Mouse (Mus musculus): Measurements from ENCODE around the gene Casp9.
"Not testable (repeated sequence)": the region's sequence is repeated elsewhere in the genome, so short reads cannot be mapped to it uniquely, and the experiment has no call there.

Gene Casp9

DNA sequence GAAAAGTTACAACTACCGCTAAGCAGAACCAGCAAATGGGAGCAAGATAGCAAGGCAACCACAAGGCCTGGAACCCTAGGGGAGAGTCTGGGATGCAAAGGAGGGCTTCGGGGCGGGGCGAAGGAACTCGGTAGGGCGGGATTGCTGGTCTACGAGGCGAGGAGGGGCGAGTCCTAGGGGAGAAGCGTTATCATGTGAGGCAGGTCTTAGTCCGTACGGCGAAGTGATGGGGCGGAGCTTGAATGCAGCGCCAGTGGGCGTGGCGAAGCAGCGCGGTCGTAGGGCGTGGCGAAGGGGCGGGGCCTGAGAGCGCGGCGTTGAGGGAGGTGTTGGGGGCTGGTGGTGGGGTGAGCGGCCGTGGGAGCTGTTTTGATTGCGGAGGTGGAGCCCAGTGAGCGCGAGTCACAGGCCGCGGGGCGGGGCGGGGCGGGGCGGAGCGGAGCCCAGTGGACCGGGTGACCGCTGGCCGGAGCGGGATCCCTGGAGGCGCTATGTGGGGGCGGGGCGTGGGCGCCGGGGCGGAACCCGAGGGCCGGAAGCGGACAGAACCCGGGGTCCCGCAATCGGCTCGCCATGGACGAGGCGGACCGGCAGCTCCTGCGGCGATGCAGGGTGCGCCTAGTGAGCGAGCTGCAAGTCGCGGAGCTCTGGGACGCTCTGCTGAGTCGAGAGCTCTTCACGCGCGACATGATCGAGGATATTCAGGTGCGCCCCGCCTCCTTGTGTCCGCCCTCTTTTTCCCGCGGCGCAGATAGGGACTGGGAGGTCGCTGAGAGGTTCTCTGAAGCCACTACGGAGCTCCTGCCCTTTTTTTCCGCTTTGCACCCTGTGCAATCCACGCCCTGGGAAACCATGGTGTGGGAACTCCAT is at the start of gene Casp9:
TSS of gene Casp9 (plus strand) at position 331 of the 870 bp plus-strand sequence.
- peak; percentile 99 for DNase-seq

DNA sequence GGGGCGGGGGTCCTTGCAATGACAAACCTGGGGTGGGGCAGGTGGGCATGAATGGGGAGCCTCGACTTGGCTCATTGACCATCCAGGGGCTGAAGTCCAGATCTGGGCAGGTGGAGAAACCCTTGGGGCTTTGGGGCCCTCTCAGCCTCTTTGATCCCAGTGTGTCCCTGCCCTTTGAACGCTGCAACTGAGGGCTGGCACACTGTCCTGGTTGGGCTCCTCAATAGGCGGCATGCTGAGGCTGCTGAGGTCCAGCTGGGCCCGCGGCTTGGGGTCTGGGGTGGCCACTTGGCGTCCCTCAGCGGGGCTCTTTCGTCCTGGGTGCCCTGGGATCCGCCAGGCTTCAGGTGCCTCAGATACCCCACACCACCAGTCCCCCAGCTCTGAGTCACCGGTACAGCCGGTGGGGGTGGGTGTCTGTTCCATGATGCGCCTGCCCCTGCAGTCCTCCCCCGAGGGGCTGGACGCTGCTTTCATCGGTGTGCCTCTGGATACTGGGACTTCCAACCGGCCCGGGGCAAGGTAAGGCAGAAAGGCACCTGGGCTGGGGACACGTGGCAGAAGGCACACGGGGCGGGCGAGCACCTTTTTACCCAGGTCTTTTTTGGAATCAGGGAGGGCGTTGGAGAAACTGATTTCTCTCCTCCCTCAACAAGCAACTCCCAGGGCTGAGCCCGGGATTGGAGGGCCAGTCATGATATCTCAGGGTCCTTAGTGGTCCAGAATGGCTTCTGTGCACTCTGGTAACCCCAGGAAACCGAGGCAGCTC is 46.6 kb upstream of the Casp9 start, which contains the start of gene Agmat:
TSS of gene Agmat (plus strand) at position 95 of the 769 bp plus-strand sequence.
- no peak for DNase-seq

DNA sequence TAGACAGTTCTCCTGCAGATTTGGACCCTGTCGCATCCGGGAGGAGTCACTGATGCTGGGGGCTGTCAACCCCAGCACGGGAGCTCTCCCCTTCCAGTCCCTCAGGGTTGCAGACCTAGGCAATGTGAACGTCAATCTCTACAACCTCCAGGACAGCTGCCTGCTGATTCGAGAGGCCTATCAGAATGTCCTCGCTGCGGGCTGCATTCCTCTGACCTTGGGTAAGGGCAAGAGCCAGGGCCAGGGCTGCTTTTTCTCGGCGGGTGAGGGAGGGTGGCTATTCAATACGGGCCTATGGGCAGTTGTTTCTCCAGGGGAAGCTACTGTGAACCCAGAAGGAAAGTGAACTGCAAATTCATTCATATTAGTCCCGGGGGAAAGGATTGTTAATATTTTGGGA is 43.9 kb upstream of the Casp9 start:
- DNase-seq = no peak

DNA sequence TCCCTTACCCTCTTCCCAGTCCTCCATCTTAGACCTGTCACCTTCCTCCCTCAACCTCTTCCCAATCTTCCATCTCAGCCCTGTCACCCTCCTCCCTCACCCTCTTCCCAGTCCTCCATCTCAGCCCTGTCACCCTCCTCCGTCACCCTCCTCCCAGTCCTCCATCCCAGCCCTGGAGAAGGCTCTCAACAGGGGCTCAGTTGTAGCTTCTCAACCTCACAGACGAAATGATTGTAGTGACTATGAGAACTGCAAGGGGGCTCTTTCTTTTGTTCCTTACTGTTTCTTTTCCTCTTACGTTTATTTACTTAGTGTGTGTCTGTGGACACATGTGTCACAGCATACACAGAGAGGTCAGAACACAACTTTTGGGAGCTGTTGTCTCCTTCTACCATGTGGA is 42.6 kb upstream of the Casp9 start:
- no peak for DNase-seq

DNA sequence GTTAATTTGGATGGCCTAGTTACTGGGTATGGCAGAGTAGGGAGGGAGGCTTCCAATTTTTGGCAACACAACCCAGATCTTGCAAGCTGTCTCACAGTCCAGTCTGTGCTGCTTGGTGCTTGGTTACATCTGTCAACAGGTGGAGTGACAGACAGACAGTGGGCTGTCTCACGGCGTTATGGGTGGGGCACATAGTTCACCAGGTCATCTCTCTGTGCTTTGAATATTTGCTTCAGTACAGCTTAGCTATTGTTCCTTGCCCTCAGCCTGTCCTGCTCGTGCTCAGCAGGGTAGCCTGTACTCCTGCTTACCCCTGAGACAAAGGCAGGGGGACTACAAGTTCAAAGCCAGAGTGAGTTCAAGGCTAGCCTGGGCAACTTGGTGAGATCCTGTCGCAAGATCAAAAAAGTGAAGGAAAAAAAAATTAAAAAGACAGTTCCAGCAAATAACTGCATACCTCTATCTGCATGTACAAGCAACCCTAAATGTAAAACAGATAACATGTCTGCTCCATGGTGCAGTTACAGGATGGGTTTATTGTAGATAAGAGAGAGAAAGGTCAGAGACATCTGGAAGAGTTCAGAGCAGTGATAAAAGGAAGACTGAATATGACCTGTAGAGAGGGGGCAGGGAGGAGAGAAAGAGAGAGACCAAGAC is 41.9 kb upstream of the Casp9 start:
- DNase-seq = peak; percentile 75

DNA sequence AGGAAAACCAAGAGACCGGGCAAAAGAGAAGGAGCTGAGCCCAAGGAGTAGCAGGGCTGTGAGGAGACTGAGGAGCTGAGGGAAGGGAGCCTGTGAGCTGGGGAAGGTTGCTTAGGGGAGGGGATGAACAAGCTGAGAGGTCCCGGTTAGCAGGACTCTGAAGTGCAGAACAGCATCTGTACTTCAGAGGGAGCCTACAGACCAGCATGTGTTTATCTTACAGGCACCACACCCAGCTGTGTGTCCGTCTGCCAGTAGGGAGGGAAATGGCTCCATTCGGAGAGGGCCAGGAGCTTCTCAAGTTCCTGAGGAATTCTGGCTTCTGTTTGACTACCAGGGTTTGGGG is 41.4 kb upstream of the Casp9 start:
- DNase-seq = peak; percentile 83

DNA sequence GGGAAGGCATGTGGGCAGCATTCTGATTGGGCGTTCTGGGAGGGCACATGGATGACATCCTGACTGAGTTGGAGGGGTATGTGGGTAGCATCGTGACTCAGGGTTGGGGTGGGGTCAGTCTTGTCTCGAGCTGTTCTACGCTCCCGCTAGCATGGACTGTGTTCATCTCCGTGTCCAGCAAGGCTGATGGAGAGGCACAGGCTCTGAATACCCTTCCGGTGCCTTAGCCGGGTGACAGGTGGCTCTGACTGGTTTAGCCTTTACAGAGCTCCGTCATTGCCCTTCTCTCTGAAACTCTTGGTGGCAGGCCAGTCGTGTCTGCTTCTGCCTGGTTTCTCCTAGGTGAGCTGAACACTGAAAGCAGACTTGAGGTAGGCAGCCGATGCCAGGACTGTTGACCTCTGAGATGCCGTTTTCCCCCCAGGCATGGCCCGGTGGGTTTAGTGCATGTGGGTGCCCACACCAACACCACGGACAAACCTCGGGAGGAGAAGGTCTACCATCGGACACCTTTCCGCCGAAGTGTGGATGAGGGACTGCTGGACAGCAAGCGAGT is 38.0 kb upstream of the Casp9 start:
- DNase-seq = no peak

DNA sequence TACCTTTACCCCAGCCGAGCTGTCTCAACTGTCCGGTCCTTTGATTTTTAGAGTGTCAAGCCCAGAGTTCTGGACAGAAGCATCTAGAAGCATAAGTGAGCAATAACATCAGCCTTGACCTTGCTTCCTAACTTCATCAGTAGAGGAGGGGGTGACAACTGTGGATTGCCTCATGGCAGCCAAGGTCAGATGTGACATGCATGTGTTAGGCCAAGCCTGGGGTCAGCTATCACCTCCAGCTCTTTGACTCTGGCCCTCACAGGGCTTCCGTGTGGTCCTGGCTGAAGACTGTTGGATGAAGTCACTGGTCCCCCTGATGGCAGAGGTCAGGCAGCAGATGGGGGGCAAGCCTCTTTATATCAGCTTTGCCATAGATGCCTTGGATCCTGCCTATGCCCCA is 36.3 kb upstream of the Casp9 start:
- DNase-seq = no peak

DNA sequence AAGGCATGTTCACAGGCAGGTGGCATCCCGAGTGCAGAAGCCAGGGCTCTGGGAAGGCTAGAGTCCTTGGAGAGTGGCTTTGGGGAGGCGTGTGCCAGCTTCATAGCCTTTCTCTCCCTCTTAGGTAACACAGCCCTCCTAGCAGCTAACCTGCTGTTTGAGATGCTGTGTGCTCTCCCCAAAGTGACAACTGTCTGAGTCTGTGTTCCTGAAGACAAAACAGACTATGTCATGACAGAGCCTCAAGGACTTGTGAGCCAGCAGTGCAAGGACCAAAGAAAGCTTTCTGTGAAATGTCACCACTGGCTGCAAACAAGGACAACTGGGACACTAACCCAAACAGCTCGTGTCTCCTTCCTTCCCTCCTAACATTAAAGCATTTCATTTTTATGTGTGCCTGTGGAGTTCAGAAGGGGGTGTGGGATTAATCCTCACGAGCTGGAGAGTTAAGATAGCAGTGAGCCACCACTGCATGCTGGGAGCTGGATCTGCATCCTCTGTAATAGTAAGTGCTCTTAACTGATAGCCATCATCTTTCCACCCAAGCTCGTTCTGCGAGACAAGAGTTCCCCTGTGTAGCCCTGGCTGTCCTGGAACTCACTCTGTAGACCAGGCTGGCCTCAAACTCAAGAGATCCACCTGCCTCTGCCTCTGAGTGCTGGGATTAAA is 34.4 kb upstream of the Casp9 start:
- peak; percentile 73 for DNase-seq

DNA sequence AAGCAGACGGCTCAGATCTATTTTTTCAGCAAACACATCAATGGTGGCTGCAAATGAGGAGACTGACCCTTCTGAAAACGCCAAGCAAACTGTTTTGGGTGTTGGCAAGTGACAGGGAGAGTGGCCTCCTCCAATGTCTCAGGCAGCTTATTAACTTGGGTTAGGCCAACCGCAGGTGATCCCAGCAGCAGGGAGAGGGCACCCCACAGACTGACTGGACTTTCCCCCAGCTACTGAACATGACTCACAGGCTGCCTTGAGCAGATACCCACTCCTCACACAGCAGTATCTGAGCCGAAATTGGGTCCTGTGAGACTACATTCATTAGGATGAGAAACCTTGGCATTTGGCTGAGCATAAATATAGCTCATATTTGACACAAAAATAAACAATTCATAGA is 32.5 kb upstream of the Casp9 start:
- no peak for DNase-seq

DNA sequence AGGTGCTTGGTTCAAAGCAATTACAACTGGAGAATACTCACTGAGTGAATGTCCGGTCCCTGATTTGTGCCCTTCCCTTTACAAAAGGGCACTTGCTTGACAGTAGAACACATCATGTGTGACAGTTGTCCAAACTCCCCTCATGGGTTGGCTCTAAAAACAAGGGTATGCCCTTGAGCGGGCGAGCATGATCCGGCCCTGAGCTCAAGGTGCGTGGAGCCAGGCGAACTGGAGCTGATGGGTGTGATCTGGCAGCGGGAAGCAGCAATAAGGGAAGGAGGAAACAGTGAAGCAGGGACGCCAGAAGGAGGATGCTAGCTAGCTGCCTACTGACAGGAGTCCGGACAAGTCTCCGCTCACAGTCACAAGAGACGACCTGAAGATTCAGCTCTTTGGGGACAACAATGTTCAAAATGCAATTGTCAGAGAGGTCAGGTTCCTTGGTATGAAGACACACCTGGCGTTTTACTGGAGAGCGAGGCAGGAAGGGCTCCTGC is 31.3 kb upstream of the Casp9 start:
- DNase-seq = no peak

DNA sequence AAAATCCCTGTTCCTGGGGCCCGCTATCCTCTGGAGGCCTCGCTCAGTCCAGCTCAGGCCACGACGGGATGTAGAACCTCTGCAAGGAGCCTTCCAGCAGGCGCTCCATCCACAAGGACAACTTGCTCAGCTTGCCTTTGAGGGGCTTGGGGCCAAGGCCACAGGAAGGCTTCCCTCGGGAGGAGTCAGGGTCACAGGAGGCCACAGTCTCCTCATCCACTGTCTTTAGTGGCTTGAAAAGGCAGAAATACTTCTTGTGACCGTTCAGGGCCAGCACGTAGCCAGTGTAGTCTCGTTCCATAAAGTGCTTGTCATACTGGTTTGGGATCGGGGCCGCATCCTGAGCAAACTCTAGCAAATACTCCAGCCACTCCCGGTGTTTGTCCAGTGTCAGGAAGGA is 29.9 kb upstream of the Casp9 start:
- no peak for DNase-seq

DNA sequence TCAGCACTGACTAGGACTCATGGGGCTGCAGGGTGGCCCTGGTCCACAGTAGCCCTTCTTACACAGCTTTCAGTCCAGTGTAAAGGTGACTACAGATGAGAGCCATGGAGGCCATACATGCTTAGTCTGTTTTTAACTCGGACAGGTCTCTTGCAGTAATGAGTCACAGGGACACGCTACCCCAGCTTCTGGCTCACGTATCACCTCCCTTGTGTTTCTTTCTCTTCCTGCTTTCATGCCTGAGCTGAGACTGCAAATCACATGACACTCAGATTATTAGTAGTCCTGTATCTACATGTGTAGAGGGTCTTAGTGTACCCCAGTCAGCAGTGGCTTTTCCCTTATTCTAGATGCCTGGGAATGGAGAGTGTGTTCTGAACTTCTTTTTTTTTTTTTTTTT is 28.4 kb upstream of the Casp9 start:
- no peak for DNase-seq

DNA sequence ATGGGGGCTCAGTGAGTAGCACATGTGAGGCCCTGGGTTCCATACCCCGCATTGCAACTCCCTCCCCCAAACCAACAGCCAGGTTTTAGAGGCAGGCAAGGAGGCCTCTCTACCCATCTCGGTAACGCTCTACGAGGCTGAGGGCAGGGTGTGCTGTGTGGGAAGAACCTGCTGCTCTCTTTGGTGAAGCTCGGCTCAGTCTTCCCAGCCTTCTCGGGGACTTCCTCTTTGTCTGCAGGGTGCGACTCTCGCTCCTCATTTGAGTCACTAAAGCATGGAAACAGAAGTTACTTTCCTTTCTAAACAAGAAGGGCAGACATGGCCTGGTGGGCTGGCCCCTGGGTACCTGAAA is 27.1 kb upstream of the Casp9 start:
- no peak for DNase-seq

DNA sequence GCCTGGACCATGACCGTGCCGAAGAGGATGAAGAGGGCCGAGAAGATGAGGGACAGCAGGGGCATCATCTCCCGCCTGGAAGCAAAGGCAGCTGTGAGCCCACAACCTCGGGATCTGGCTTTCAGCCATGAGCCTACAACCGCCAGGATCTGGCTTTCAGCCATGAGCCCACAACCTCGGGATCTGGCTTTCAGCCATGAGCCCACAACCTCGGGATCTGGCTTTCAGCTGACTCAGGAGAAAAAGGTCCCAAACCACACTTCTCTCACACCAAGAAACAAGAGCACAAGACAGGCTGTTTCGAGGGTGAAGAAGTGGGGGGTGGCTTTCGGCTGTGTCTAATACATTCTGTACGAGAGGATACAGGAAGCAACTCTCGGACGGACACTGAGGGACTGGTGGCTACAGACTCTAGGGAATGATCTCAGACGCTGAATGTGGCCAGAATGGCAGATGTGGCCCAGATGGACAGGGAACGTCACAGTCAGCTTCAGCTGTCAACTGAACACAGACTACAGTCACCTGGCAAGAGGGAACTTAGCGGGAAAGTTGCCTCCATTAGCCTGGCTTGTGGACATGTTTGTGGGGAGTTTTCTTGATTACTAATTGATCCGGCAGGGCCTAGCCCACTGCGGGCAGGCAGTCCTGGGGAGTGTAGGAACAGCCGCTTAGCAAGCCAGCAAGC is 26.6 kb upstream of the Casp9 start:
- no peak for DNase-seq

DNA sequence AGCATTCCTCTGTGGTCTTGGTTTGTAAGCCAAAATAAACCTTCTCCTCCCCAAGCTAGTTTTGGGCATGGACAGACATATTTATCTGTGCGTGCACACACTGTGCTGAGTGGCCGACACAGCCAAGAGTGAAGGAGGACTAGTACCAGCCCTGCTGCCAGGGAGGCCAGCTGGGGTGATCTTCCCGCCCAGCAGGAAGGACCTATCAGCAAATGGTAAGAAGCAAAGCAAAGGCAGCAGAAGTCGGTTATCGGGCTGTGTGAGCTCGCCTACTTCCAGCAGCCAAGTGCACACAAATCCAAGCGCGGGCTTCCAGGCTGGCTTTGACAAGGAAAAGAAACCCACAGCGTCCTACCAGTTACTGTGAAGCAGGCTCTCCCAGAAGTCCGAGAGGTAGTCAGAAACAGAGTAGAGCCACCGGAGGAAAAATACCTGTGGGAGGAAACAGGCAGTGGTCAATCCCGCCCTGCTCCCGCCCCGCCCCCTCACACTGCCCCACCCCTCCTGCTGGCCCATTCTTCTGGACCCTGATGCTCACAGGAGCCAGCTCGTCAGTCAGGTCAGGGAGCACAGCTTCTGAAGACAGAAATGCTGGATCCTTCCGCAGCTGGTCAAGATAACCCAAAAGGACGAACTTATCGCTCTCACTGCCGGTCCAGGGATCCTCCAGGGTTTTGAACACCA is 25.9 kb upstream of the Casp9 start:
- peak; percentile 84 for DNase-seq

DNA sequence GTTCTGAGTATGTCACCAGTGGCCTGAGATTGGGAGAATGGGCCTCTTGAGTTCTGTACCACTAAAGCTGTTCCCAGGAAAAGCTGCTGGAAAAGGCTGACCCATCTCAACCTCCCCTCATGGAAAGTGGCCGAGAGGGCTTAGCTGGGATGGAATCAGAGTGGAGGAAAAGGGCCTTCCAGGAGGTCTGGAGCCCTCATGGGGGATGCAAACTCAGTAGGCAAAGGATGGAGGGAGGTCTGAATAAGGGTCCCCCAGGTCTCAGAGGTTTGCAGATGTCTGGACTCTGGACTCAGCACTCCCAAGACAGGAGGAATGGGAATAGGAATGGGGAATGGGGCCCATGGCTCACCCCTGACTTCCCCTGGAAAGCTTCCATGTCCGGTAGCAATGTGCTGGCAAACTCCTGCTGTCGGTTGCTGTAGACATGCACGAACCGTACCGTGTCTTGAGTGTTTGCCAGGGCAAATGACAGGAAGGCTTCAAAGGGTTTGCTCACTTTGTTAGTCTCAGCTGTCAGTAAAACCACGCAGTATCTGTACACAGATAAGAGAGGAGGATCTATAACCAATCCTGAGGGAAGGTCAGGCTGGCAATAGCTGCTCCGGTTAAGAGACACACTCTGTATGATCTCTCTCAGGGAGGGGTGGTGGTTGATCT is 23.8 kb upstream of the Casp9 start:
- DNase-seq = no peak

DNA sequence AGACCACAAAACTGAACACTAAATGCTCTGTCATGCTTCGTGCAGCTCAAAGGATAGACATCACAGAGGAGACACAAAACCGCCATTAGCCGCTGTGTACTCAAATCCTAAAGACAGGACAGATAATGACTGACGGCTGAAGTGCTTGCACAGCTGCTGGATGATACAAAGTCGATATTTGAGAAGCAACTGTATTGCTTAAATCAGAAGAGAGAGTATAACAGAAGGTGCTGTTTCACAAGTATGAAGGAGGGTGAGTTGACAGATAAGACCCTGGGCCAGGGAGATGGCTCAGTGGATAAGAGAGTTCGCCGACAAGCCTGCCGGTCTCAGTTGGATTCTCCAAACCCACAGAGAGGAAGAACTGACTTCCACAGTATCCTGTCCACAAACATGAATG is 21.6 kb upstream of the Casp9 start:
- no peak for DNase-seq

DNA sequence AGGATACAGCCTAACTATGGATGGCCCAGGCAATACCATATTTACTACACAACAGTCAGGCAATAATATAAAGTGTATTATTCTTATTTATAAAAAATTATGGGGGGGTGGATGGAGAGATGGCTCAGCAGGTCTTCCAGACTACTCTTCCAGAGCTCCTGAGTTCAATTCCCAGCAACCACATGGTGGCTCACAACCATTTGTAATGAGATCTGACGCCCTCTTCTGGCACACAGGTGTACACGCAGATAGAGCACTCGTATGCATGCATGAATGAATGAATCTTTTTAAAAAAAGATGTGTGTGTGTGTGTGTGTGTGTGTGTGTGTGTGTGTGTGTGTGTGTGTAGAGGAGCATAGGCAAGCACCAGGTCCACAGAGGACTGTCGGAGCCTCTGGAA is 20.4 kb upstream of the Casp9 start:
- not testable (repeated sequence) for DNase-seq

DNA sequence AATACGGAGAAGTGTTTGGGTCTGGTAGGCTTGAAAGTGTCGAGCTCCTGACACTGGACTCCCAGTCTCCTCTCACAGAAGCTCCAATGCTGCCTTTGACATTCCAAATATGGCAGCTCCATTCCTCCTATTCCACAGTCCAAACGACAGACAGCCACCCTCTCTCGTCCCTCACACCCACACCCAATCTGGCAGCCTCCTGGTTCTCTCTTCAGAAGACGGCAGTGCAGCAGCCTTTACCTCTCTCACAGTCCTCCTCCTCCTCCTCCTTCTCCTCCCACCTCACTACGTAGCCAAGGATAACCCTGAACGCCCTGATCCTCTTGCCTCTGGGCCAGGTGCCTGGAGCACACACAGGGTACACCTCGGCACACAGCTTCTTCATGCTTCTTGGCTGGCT is 13.6 kb upstream of the Casp9 start:
- DNase-seq = no peak

Measured in liver (tissue).